Mouse (Mus musculus) midbrain, embryonic 13.5 days (tissue): ENCODE measurements at regions not wholly inside any gene's neighbourhood (a gene's known extent, or its start where the extent isn't known, plus 50 kb on each side); places are given as distances from the start of the nearest gene placed in this dataset.

ENCODE experiments used
- ATAC-seq: fragments of 200-750 bp; cut with Nextera tagmentation; 2 replicates; pipeline ENCODE4 v1.8.0; 2017; ENCODE audit warnings: mild to moderate bottlenecking, moderate TSS enrichment, moderate library complexity
- H3K27ac ChIP-seq: fragments of 300-500 bp; sonication (generic); 2 replicates; pipeline ENCODE4 v1.5.1; 2015; ENCODE audit warnings: inconsistent platforms, mild to moderate bottlenecking, moderate library complexity
- H3K27me3 ChIP-seq: fragments of 300-500 bp; sonication (generic); 2 replicates; pipeline ENCODE4 v1.6.1; 2015; ENCODE audit warnings: mild to moderate bottlenecking, inconsistent platforms
- H3K36me3 ChIP-seq: fragments of 300-500 bp; sonication (generic); 2 replicates; pipeline ENCODE4 v1.6.1; 2015; ENCODE audit warnings: mild to moderate bottlenecking, inconsistent platforms
- H3K4me1 ChIP-seq: fragments of 300-500 bp; sonication (generic); replicated peaks from 2 replicates; pipeline ENCODE4 v1.6.1; 2015; ENCODE audit warnings: inconsistent platforms
- H3K4me2 ChIP-seq: fragments of 300-500 bp; sonication (generic); replicated peaks from 2 replicates; pipeline ENCODE4 v1.6.1; 2015; ENCODE audit warnings: moderate library complexity, mild to moderate bottlenecking, inconsistent platforms
- H3K4me3 ChIP-seq: fragments of 300-500 bp; sonication (generic); replicated peaks from 2 replicates; pipeline ENCODE4 v1.5.1; 2015; ENCODE audit warnings: mild to moderate bottlenecking, inconsistent platforms
- H3K9ac ChIP-seq: fragments of 300-500 bp; sonication (generic); replicated peaks from 2 replicates; pipeline ENCODE4 v1.6.1; 2015; ENCODE audit warnings: mild to moderate bottlenecking, inconsistent platforms
- H3K9me3 ChIP-seq: fragments of 300-500 bp; sonication (generic); 2 replicates; pipeline ENCODE4 v1.6.1; 2016; ENCODE audit warnings: mild to moderate bottlenecking, inconsistent platforms
- WGBS: fragments of 180-500 bp; shearing (Covaris S2); methylation state at CpG from one replicate; pipeline ENCODE4 v1.1.7; 2015; 5-methylcytosine and 5-hydroxymethylcytosine counted together

- H3K9me3 ChIP-seq = no peaks in the 10 kb centered on the region; the same call in 1 of the 2 replicates
- no peak overlapping the region for H3K4me3 ChIP-seq
- 0 out of 2 replicates have a peak overlapping the region, but pooled peaks have one; percentile 10 for H3K9ac ChIP-seq
- no peak overlapping the region for H3K4me2 ChIP-seq
- no peaks in the 10 kb centered on the region for H3K4me1 ChIP-seq
- peaks cover 3% of the 10 kb centered on the region for H3K27me3 ChIP-seq
- WGBS = 82% methylated on average over 8 of the region's 8 CpGs
- ATAC-seq = no peak
- H3K36me3 ChIP-seq = no peaks in the 10 kb centered on the region
- H3K27ac ChIP-seq = no peak overlapping the region
Observed at GRCm38 (mm10) chr8:11947766-11948165, 107.5 kb downstream of the Tex29 start.

GRCm38 (mm10) chr8:11956268-11956667 is 116.0 kb downstream of the Tex29 start:
- WGBS = 17% methylated on average over 7 of the region's 7 CpGs
- peak; percentile 56 for ATAC-seq

GRCm38 (mm10) chr8:11957046-11957783 is 116.9 kb downstream of the Tex29 start:
- Histone ChIP-seq H3K4me3 (no peak overlapping the region), H3K27me3 (peaks cover 24% of the 10 kb centered on the region), H3K4me2 (no peak overlapping the region), H3K36me3 (no peaks in the 10 kb centered on the region), H3K9ac (no peak overlapping the region), H3K4me1 (peaks cover 2% of the 10 kb centered on the region; the same call in 1 of the 2 replicates), H3K9me3 (no peaks in the 10 kb centered on the region), H3K27ac (no peak overlapping the region)
- 69% methylated on average over 7 of the region's 7 CpGs for WGBS
- ATAC-seq = peak; percentile 84

More at GRCm38 (mm10) chr8:11956268-11956667, 116.0 kb downstream of the Tex29 start:
- peaks cover 24% of the 10 kb centered on the region for H3K27me3 ChIP-seq
- H3K36me3 ChIP-seq = no peaks in the 10 kb centered on the region
- H3K9ac ChIP-seq = no peak overlapping the region
- H3K9me3 ChIP-seq = no peaks in the 10 kb centered on the region; the same call in 1 of the 2 replicates
- H3K4me1 ChIP-seq = peaks cover 2% of the 10 kb centered on the region; the same call in 1 of the 2 replicates
- no peak overlapping the region for H3K4me2 ChIP-seq
- no peak overlapping the region for H3K4me3 ChIP-seq
- no peak overlapping the region for H3K27ac ChIP-seq

GRCm38 (mm10) chr8:11958176-11958575 is 117.9 kb downstream of the Tex29 start:
- no peaks in the 10 kb centered on the region for H3K36me3 ChIP-seq

GRCm38 (mm10) chr8:11959466-11959865 is 119.2 kb downstream of the Tex29 start:
- Histone ChIP-seq H3K4me2 (no peak overlapping the region), H3K9me3 (no peaks in the 10 kb centered on the region), H3K4me3 (no peak overlapping the region), H3K27me3 (peaks cover 24% of the 10 kb centered on the region), H3K4me1 (peaks cover 2% of the 10 kb centered on the region; the same call in 1 of the 2 replicates), H3K27ac (no peak overlapping the region), H3K36me3 (no peaks in the 10 kb centered on the region), H3K9ac (no peak overlapping the region)
- ATAC-seq = no peak
- 78% methylated on average over 4 of the region's 4 CpGs for WGBS

More at GRCm38 (mm10) chr8:11958176-11958575, 117.9 kb downstream of the Tex29 start:
- H3K4me1 ChIP-seq = peaks cover 2% of the 10 kb centered on the region; the same call in 1 of the 2 replicates
- no peaks in the 10 kb centered on the region for H3K9me3 ChIP-seq
- peaks cover 24% of the 10 kb centered on the region for H3K27me3 ChIP-seq
- no peak for ATAC-seq
- no peak overlapping the region for H3K27ac ChIP-seq
- H3K4me3 ChIP-seq = no peak overlapping the region
- no peak overlapping the region for H3K9ac ChIP-seq
- 76% methylated on average over 5 of the region's 5 CpGs for WGBS
- H3K4me2 ChIP-seq = no peak overlapping the region

- Histone ChIP-seq H3K9me3 (no peaks in the 10 kb centered on the region), H3K27ac (no peak overlapping the region), H3K36me3 (no peaks in the 10 kb centered on the region), H3K4me1 (no peaks in the 10 kb centered on the region), H3K27me3 (0 out of 2 replicates have a peak, but pooled peaks cover 6% of the 10 kb centered on the region), H3K4me2 (no peak overlapping the region), H3K4me3 (no peak overlapping the region), H3K9ac (no peak overlapping the region)
- WGBS = 42% methylated on average over 1 of the region's 1 CpGs
- ATAC-seq = no peak
Observed at GRCm38 (mm10) chr8:11963575-11963974, 123.3 kb downstream of the Tex29 start.

- no peak overlapping the region for H3K27ac ChIP-seq
- 88% methylated on average over 7 of the region's 7 CpGs for WGBS
- no peaks in the 10 kb centered on the region for H3K9me3 ChIP-seq
- H3K4me2 ChIP-seq = no peak overlapping the region
- H3K4me3 ChIP-seq = no peak overlapping the region
- H3K4me1 ChIP-seq = no peaks in the 10 kb centered on the region
- no peak for ATAC-seq
- H3K9ac ChIP-seq = no peak overlapping the region
- H3K27me3 ChIP-seq = no peaks in the 10 kb centered on the region; the same call in 1 of the 2 replicates
- H3K36me3 ChIP-seq = no peaks in the 10 kb centered on the region
Observed at GRCm38 (mm10) chr8:11967670-11968069, 127.4 kb downstream of the Tex29 start.

GRCm38 (mm10) chr8:11970515-11970914 is 130.2 kb downstream of the Tex29 start:
- Histone ChIP-seq H3K9me3 (no peaks in the 10 kb centered on the region), H3K36me3 (no peaks in the 10 kb centered on the region), H3K4me3 (no peak overlapping the region), H3K9ac (no peak overlapping the region), H3K27ac (no peak overlapping the region), H3K4me1 (peaks cover 4% of the 10 kb centered on the region; the same call in 1 of the 2 replicates), H3K27me3 (peaks cover 4% of the 10 kb centered on the region; the same call in 1 of the 2 replicates), H3K4me2 (no peak overlapping the region)
- 88% methylated on average over 9 of the region's 9 CpGs for WGBS
- ATAC-seq = no peak

GRCm38 (mm10) chr8:11973436-11973835 is 133.2 kb downstream of the Tex29 start:
- Histone ChIP-seq H3K4me3 (no peak overlapping the region), H3K27me3 (peaks cover 4% of the 10 kb centered on the region; the same call in 1 of the 2 replicates), H3K36me3 (no peaks in the 10 kb centered on the region), H3K9me3 (no peaks in the 10 kb centered on the region), H3K4me2 (no peak overlapping the region), H3K4me1 (peaks cover 8% of the 10 kb centered on the region; the same call in 1 of the 2 replicates), H3K27ac (no peak overlapping the region), H3K9ac (no peak overlapping the region)
- no peak for ATAC-seq
- 65% methylated on average over 10 of the region's 10 CpGs for WGBS

- no peak overlapping the region for H3K4me2 ChIP-seq
- H3K9me3 ChIP-seq = no peaks in the 10 kb centered on the region
- peaks cover 8% of the 10 kb centered on the region; the same call in 1 of the 2 replicates for H3K4me1 ChIP-seq
- H3K27ac ChIP-seq = no peak overlapping the region
- WGBS = 69% methylated on average over 9 of the region's 9 CpGs
- ATAC-seq = no peak
- H3K9ac ChIP-seq = no peak overlapping the region
- no peaks in the 10 kb centered on the region for H3K36me3 ChIP-seq
- 0 out of 2 replicates have a peak, but pooled peaks cover 4% of the 10 kb centered on the region for H3K27me3 ChIP-seq
- H3K4me3 ChIP-seq = no peak overlapping the region
Observed at GRCm38 (mm10) chr8:11977121-11977520, 136.8 kb downstream of the Tex29 start.

GRCm38 (mm10) chr8:11979056-11979455 is 138.8 kb downstream of the Tex29 start:
- Histone ChIP-seq H3K4me1 (0 out of 2 replicates have a peak, but pooled peaks cover 3% of the 10 kb centered on the region), H3K27ac (no peak overlapping the region), H3K4me2 (no peak overlapping the region), H3K4me3 (no peak overlapping the region), H3K36me3 (no peaks in the 10 kb centered on the region), H3K27me3 (peaks cover 5% of the 10 kb centered on the region; the same call in 1 of the 2 replicates), H3K9ac (no peak overlapping the region), H3K9me3 (no peaks in the 10 kb centered on the region)
- WGBS = 92% methylated on average over 1 of the region's 1 CpGs
- no peak for ATAC-seq

GRCm38 (mm10) chr8:11981458-11981857 is 141.2 kb downstream of the Tex29 start:
- Histone ChIP-seq H3K4me1 (0 out of 2 replicates have a peak, but pooled peaks cover 3% of the 10 kb centered on the region), H3K9me3 (no peaks in the 10 kb centered on the region), H3K36me3 (no peaks in the 10 kb centered on the region), H3K4me3 (no peak overlapping the region), H3K27ac (no peak overlapping the region), H3K27me3 (peaks cover 11% of the 10 kb centered on the region; the same call in 1 of the 2 replicates), H3K4me2 (no peak overlapping the region), H3K9ac (no peak overlapping the region)
- 76% methylated on average over 2 of the region's 2 CpGs for WGBS
- ATAC-seq = no peak
